Mouse (Mus musculus) embryo, embryonic 9.5 days (tissue): ENCODE data around the gene Mast4.

Experiments used
- DNase-seq: peaks from one replicate; pipeline ENCODE4 v3.0.0-alpha.2; 2017; ENCODE audit errors: extremely low spot score

Mast4 gene

DNA sequence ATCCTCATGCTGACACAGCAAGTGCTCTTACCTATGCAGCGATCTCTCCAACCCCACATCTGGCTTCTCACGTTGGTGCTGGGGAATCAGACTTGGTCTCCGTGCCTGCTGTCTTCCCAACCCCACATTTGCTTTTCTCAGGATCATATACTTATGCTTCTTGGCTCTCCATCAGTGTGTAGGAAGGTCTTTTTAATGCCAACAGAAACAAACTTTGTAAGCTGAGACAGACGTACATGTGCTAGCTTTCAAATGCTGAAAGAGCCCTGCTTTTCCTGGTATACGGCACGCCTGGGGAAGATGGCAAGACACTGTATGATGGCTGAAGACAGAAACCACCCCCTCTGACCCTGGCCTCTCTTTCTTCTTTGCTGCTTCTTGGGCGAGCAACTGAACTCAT, 285.3 kb downstream of the Mast4 start:
- DNase-seq = no peak

DNA sequence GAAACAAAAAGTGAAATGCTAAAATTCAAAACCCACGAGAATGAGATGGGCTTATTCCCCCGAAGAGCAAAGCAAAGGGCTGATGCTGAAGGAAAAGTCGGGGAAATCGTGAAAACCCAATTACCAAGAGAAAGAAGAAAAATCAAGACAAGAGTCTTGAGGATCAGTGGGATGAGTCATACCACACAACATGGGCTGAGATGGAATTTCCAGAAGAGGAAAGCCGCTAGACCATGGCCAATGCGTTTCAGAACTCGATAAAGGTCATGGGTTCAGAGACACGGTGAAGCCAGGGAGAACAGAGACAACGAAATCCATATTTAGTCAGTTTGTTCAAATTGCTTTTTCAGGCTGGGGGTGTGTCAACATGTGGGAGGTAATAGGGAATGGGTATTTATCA, 290.6 kb downstream of the Mast4 start:
- DNase-seq = no peak

DNA sequence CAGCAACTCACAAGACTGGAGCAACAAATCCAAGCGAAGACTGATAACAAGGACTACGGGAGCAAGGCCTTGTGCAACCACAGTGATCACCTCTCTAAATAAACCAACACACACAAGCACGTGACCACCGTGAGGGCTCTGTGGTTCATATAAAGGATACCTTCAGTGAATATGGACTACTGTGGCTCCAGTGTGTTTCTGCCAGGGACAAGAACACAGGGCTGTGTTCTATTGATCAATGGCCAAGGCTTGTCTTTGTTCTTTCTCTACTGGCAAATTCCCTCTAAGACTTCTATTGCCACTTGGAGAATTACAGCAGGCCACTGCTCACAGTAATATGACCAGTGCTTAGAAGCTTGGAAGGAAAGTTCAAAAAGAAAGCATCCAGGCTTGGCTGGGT, 291.3 kb downstream of the Mast4 start:
- no peak for DNase-seq

DNA sequence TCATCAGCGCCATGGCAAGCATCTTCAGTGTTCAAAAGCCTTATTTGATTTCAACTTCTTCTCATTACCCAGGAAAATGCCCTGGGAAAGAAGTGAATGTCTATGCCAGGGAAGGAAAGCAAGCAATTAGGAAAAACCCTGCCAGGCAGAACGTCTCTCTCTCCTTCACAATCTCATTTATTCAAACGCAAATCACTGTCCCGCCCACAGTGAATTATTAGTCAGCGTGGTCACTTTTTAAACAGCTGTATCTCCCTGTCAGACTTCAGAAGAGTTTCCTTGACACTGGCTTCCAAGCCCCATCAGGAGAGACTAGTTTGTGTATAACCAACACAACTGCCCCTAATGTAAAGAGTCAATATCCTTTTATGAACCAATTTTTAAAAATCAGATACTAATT, 296.8 kb downstream of the Mast4 start:
- DNase-seq = no peak

DNA sequence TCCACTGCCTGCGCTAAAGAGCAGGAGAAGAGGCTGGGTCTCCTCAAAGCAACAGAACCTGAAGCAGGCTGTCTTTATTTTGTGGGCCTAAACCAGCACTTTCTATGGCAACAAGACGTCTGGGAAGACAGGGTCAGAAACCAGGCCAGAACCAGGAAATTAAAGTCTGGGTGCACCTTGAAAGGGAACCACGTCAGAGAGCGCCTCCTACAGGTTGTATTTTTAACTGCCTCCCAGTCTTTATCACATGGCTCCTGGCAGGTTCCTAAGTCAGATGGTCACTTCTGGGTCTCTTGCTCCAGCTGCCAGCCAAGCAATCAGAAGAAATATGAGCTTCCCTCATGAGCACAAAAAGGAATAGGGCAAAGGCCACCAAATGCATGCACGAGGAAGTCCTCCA, 304.9 kb downstream of the Mast4 start:
- no peak for DNase-seq

DNA sequence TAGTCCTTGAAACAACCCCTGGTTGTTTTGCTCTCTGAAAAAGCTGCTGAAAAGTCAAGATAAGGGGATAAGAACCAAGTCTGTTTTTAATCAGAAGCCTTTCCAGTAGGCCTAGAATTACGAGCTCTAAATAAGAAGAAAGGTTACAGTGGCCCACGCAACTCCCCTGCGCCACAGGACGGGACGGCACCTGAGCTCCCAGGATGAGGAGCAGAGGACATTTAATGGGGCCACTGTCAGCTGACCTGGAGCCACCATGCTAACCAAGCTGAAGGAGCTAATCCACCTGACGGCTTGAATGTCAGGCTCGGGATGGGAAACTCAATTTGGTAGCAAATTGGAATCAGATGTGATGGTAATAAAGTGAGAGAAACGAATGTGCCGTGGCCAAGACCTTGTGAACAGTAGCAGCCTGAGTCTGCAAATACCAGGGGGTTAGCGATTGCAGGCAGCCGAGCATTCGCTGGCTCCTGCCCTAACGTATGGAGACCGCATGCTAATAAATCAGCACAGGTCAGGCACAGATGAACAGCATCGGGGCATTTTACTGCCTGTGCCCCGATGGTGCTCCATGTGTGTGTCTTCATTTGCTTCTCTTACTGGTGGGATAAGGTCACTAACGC, 306.7 kb downstream of the Mast4 start:
- DNase-seq = peak; percentile 41

DNA sequence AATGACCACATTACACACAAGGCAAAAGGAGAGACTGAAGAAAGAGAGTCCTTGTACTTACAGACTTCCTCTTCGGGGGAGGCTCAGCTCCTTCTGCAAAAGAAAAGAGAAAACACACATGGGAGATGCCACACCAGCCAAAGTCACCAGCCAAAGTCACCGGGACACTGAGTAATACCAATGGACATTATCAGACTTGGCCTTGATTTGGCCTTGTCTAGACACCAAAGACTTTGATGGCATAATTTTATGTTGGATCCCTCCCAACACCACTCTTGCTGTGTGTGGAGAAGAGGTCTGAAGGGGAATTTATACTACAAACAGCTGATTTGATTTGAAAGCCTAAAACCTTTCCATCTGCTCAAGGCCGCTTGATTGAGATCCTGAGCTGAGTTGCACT, 308.8 kb downstream of the Mast4 start:
- DNase-seq = no peak

DNA sequence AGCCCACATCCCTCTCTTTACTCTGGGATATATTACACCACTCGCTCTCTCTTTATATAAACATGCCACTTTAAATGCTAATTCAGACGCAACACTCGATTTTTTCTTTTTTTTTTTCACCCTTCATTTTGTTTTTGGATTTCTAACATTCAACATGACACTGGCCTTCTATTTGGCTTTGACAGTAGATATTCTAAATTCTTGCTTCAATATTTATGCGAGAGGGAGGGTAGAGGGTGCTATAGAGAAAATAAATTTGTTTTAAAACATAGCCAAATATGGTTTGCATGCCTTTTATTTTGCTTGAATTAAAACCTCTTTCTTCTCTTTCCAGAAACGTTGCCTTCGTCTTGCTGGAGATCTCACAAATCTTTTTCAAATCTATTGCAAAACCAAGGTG, 315.8 kb downstream of the Mast4 start:
- DNase-seq = no peak

DNA sequence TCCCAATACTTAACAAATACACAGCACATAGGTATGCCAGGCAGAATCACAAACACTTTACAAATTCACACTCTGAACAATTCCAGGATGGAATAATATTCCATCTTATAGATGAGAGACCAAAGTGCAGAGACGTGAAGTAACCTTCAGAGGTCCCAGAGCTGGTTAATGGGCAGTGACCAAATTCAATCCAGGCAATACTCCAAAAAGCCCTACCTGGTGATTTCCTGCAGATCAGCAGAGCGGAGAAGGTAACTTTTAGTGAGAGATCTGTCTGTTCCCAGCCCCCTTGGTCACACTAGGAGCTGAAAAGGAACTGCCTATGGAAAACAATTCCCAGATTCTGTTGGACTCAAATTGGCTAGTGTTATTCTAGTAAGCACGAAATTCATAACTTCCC, 316.6 kb downstream of the Mast4 start:
- DNase-seq = no peak

DNA sequence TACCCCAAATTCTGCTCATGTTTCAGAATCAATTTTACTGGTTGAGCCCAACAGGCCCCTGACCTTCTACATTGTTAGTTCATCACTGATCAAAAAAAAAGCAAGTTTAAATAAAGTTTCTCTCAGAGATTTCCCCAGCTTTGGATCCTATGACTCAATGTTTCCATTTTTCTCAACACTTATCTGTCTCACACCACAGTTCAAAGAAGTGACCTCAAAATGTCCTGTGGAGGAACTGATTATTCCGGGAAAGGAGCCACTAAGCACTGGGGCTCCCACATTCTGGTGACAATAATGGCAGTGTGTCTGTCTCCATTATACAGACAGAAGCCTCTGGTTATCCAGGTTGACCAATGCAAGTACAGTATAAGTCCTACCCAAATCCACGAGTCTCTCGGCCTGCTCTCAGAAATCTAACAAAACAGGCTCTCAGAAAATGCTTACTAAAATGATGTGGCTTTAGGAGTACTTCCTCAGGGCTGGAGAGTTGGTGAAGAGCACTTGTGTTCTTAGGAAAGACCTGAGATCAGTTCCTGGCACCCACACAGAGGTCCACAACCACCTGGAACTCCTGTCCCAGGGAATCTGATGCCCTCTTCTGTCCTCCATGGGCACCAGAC, 319.1 kb downstream of the Mast4 start:
- no peak for DNase-seq

DNA sequence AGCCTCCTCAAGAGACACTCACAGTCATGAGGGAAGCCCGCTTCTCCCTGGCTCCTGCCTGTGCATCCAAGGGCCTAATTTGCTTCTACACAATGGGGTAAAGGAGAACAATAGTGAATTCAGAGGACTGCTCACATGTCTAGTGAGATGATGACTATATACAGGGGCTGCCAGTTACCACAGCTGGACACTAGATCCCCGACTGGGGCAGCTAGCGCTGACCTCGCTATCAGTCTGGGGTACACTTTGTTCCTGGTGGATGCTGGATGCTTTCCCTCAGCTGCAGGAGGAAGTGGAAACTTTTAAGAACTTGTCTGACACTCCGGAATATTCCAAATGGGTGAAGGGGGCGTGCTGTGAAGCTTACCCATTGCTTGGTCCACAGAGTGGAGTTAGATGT, 319.7 kb downstream of the Mast4 start:
- no peak for DNase-seq

DNA sequence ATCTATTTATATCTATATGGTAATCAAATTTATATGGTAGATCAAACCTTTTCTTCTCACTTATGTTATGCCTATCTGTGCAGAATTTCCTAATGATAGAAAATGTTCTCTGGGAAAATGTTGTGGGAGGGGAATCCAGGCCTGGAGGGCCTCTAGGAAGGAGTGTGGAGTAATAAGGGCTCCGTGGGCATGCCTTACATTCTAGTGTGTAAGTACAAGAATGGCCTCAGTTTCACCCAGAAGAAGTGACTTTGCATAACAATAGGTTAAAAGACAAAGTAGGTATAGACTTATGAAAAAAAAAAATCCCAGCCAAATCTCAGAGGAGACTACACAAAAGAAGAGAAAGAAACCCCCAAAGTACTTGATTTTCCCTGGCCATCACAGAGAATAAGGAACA, 320.1 kb downstream of the Mast4 start:
- DNase-seq = no peak

DNA sequence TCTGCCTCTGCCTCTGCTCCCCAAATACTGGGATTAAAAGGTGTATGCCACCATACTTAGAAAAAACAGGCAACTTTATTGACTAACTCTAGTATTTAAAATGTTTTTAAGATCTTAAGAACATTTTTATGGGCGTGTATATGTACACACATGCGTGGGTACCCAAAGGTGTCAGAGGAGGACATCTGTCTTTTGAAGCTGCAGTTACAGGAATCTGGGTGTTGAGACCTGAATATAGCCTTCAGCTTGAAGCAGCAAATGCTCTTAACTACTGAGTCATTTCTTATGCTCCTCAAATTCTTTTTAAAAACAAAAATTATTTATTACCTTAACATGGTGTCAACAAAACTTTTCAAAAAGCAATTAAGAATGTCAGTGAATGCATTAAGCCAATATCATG, 329.1 kb downstream of the Mast4 start:
- DNase-seq = no peak

DNA sequence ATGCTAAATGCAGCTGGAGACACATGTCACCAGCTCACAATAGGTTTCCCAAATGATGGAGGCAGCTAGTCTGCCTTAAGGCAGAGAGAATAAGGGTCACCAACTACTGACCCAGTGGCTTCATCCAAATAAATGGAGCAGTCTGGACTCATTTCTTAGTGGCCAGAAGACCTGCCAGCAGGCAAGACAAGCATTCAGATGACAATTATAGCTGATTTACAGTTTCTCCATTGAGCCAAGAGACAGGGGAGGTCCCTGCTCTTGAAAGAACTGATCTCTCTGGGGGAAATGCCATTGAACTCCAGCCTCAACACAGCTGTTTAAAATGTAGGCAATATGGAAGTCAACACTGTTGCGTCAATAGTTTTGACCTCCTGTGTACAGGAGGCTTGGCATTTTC, 332.5 kb downstream of the Mast4 start:
- no peak for DNase-seq

DNA sequence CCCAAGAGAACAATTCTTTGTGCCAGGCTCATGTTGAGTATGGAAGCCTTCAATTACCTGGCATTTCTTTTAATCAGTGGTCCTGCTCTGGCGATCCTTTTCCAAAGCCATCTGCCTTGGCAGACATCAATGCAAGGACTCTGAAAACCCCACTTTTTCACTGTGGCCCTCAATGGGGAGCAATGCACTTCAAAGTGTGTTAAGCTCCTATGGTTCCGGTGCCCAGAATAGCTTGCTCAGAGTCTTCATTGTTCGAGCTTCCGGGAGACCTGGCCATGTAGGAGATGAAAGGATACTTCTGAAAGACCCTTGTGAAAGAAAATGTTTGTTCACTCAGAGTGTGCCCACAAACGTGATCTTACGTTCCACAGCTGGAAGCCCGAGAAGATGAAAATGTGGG, 333.4 kb downstream of the Mast4 start:
- DNase-seq = no peak

DNA sequence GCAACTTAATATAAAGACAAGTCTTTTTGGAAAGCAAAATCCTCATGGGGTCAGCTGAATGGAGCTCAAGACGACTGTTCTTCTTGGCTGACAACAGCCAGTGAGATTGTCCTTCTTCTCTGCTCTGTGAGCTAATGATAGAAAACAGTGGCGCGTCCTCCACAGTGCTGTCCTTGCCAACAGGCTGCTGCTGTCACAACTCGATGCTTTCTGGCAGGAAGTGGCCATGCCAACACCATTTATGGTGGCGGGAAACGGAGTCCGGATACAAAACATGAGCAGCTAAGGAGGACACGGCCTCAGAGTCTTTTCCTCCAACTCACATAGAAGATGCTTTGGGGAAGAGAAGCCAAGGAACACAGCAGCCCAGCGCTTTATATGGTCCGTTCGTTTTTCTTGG, 340.2 kb downstream of the Mast4 start:
- DNase-seq = no peak

DNA sequence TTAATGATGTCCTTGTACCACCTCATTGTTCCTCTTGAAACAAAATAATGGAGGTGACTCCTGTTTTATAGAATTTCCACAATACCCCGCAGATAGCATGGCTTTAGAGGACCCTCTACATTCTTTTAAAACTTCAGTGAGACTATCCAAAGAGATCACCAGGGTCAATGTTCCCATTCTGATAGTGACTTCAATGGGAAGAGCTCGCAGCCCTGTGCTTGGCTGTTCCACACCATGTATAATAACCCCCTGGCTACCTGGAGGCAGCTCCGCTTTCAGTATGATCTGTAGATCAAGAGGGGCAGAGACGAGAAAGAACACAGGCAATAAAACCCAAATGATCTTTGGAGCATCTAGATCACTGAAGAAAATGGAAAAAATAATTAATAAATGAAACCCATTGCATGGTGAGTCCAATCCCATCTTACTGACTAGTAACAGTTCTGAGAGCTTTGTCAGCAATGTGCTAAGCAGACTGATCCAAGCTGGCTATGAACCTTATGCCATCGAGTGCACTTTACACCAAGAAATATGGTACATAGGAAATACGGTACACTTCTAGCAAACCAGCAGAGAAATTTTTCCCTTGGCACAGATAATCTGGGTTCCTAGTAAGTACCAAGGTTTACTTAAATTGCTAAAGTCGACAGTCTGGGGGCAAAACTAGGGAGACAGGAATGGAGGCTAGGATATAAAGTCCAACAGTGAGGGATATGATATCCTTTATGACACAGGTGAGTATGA, 341.4 kb downstream of the Mast4 start:
- DNase-seq = no peak

DNA sequence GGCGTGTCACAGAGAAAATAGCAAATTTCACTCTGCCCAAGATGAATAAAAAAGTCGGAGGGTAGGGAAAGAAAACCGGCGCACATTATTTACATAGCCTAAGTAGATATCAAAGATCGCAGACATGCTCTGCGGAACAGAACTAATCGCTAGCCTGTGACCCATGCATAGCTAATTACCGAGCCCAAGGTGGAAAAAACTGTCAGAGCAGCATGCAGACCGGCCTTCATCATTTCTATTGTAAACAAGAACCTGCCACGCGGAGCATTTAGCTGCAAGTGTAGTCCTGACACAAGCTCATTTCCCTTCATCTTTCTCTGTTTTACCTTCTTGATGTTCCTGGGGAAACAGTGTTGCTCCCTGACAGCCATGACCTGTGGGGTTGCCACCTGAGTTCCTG, 342.4 kb downstream of the Mast4 start:
- no peak for DNase-seq

DNA sequence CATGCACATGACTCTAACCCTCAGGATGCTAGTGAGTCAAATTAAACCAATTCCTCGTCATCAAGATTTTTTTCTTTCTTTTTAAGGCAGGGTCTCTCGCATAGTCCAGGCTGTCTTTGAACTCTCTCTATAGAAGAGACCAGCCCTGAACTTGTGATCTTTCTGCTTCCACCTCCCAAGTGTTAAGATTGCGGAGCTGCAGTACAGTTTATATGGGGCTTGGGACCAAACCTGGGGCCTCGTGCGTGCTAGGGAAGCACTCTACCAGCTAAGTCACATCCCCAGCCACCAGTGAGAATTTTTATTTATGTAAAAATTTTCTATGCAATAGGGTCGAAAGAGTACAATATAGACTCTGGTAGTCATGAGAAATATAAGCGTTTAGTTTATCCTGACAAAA, 343.1 kb downstream of the Mast4 start:
- DNase-seq = no peak

DNA sequence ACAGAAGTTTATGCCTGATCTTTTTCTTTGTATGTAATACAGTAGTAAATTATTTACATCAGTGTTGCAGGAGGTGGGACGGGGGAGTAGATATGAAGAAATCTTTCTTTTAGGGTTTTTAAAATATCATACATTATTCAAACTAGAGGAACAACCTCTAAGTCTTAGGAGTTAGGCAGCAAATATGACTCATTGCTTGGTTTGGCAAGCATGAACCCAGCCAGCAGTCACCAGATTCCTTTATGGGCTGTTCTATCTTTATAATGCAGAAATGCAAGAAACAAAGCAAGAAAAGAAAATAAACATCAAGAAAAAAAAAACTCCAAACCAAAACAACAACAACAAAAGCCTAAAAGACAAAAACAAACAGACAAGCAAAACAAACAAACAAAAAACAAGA, 344.2 kb downstream of the Mast4 start:
- no peak for DNase-seq

DNA sequence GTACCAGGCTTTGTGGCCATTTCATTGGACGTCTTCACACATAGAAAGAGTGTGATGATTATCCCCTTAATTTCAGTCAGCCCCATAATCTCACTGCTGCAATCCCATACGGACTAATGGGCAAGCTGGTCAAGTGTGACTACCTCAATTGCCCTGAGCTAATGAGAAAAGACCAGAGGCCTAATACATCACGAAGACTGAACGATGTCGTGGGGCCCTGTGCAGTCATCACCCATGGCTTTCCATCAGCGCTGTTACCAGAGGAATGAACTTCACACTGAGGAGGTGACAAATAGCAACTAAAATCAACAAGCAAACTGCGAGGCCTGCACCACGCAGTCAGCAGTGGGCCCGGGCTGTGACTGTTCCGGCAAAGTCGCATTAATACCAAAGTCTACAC, 344.7 kb downstream of the Mast4 start:
- no peak for DNase-seq

DNA sequence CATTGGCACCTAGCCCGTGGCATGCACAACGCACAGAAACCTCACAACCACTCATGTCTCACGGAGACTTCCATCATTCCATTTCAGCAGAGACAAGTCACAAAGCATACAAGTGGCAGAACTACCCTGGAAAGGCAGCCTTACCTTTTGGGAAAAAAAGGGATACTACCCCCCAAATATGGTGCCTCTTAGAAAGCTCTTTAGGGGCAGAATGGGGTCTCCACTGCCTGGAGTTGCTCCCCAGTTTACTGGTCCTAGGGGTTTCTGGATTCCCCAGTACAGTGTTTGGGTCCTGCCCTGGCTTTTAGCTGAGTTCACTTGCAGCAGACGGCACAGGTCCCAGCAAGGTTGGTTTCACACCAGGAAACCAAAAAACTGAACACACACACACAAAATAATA, 345.3 kb downstream of the Mast4 start:
- DNase-seq = no peak

DNA sequence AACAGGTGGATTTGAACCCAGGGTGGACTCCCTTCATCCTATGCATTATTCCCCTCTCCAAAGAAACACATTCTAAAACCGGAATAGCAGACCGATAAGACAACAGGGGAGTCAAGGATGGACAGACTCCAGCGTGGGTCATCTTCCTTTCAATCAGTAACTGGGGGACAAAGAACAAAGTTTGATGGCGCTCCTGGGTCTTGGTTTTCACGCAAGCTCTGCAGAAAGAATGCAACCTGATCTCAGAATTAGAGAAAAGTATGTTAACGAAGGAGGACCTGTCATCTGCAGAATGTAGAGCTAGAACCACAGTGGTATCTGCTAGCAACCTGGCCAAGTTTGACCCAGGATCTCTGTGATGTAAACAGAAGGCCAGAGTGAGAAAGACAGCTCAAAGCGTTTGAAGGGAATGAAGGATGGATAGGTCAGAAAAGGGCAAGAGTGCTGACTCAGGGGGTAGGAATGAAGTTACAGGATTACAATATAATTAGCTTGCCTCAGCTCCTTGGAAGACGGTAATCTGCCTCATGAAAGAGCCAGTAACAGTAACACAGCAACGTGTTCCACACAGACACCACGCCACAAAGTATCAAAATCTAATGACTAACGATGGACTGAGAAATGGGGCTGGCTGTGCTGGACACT, 345.9 kb downstream of the Mast4 start:
- peak; percentile 14 for DNase-seq
